Mouse (Mus musculus): ENCODE data around the gene Dnmt3a. TPM values are rescaled to one million over a fixed set of nuclear protein-coding genes. Genes with fewer than 3 reads are reported as not detected.

The Dnmt3a gene
- total RNA-seq, 2 experiments from 2014 or later = 80.5 to 83.4 TPM

- no peak for DNase-seq
- intact Hi-C loops (cut with DNase I) = no loop called here
These were observed 38.5 kb downstream of the Dnmt3a start for GRCm38 (mm10) chr12:3844335-3844734.

DNA sequence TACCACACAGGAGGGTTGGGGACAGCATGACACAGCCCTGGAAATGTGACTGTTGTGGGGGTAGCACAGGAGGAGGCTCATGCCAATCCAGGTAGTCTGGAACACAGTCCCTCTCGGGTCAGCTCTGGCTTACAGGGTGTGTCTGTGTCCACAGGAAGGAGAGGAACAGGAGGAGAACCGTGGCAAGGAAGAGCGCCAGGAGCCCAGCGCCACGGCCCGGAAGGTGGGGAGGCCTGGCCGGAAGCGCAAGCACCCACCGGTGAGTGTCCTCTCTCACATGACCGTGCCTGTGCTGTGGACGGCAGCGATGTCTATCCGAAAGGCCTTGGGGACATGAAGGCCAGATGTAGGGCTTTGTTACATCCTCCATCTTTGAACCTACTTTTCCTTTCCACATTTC, 43.7 kb downstream of the Dnmt3a start:
- intact Hi-C loops (cut with DNase I) = no loop called here
- DNase-seq = no peak

- no peak for DNase-seq
- intact Hi-C loops (cut with DNase I) = no loop called here
These were observed 44.4 kb downstream of the Dnmt3a start for GRCm38 (mm10) chr12:3850165-3850564.

DNA sequence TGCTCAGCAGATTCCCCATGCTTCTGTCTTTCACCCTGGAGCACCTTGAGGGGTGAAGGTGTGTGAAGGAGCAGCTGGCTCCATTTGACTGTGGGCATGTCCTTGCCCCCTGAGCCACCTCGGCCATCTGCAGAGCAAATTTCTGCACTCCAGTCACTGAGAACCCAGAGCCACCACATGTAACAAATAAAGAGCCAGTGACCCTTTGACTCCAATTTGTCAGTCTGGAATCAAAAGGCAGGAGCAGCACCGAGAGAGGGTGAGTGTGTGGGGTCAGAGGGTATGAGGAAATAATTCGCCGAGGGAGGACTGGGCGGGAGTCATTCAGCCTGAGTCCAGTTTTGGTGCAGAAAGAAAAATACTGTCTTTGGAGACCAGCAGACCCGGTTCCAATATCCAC, 44.9 kb downstream of the Dnmt3a start:
- no peak for DNase-seq

DNA sequence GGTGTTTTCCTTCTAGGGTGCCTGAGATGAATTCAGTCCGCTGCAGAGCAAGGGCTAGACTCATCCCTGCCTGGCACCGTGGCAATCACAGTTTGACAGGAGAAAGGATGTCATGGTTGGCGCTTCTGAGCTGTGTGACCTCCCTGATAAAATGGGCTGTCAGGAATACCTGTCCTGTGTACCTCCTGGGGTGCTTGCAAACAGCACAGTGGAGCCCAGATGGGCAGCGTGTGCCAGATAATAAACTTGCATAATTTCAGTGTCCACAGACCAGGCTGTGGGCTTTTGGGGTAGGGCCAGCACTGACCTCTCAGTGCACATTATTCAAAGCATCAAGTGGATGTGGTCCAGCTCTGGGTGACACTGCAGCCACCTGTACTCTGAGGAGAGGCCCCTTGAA, 45.4 kb downstream of the Dnmt3a start:
- intact Hi-C loops (cut with DNase I) = no loop called here
- no peak for DNase-seq

More for the DNA sequence above, 44.9 kb downstream of the Dnmt3a start:
- intact Hi-C loops (cut with DNase I) = no loop called here

DNA sequence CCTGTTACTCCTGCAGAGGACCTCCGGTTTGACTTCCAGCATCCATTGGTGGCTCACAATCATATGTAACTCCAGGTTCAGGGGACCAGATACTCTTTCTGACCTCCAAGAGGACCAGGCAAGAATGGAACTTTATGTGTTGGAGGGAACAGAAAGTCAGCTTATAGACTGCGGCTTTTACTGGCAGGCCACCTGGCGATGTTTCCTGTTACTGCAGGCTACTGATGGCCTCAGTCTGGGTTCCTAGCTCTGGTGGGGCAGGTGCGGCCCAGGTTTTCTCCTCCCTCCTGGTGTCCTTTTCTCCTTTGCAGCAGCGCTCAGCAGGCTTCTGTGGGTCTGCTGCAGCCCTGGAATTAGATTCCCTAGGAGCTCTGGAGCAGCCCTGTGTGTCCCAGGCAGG, 46.7 kb downstream of the Dnmt3a start:
- DNase-seq = no peak
- intact Hi-C loops (cut with DNase I) = no loop called here

DNA sequence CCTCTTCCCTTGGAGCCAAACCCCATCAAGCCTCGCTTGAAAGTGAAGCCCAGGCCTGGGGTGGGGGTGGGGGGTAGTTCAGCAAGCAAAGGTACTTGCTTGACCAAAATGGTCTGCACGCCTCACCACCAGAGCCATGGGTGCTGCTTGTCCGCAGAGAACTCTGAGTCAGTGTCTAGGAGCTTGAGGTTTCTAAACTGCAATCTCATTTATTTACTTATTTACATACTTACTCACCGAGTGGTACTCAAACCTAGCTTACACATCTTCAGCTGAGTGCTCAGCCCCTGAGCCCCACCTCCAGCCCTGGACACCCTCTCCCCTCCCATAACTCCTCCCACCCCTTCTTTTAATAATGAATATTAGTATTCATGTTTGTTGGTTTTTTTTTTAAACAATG, 48.6 kb downstream of the Dnmt3a start:
- DNase-seq = no peak
- intact Hi-C loops (cut with DNase I) = no loop called here

- DNase-seq = peak; percentile 58 to 73
- intact Hi-C loops (cut with DNase I) = no loop called here
These were observed 50.1 kb downstream of the Dnmt3a start for GRCm38 (mm10) chr12:3855762-3856501.

DNA sequence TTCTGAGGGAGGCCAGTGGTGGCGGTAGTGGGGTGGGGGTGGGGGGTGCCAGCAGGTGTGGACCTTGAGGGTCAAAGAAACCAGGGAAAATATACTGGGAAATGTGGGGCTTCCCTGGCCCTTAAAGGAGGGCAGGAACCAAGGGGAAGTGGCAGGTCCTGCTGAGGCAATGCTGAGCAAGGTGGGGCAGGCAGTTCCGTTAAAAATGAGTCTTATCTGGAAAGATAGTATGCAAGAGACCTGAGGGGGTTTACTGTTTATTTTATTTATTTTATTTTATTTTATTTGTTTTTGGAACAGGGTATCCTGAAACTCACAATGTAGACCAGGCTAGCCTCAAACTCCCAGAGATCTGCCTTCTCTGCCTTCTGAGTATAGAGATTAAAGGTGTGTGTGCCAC, 50.9 kb downstream of the Dnmt3a start:
- no peak for DNase-seq
- intact Hi-C loops (cut with DNase I) = no loop called here

DNA sequence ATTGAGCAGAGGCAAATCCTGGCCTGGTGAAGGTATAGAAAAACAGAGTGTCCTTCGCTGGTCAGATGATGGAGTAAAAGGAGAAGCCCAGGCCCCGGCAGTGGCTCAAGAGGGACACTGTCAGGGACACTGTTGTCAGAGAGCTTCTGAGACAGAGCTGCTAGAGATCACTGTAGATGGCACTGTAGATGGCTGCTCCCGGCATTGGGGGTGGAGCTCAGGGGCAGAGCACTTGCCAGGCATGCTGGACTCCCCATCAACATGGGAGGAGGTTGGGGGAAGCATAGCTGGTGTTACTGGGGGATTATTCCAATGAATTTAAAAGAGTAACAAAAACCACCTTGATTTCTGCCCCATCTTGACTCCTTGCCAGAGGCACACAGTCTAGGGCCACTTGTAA, 51.4 kb downstream of the Dnmt3a start:
- DNase-seq = no peak
- intact Hi-C loops (cut with DNase I) = no loop called here

- intact Hi-C loops (cut with DNase I) = no loop called here
- DNase-seq = no peak
These were observed 52.0 kb downstream of the Dnmt3a start for GRCm38 (mm10) chr12:3857773-3858172.

GRCm38 (mm10) chr12:3858754-3859153, 52.9 kb downstream of the Dnmt3a start:
- intact Hi-C loops (cut with DNase I) = no loop called here
- DNase-seq = no peak

- no peak for DNase-seq
- intact Hi-C loops (cut with DNase I) = no loop called here
These were observed 53.7 kb downstream of the Dnmt3a start for GRCm38 (mm10) chr12:3859545-3859944.

DNA sequence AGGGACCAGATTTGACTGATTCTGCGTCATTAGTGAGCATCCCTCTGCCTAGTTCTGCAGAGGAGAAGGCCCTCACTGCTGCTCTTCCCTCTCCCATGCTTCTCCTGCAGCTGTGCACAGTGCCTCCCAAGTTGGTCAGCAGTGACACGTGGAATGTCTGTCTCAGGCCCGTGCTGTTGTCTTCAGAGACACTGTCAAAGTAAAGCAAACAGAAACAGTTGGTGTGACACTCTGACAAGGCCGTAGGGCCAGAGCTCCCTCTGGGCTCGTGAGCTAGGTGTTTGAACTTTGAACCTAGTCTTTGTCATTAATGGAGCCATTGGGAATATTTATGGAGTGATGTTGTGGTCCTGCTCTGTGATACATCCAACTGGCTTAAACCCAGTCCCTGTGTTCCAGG, 54.2 kb downstream of the Dnmt3a start:
- intact Hi-C loops (cut with DNase I) = no loop called here
- no peak for DNase-seq

DNA sequence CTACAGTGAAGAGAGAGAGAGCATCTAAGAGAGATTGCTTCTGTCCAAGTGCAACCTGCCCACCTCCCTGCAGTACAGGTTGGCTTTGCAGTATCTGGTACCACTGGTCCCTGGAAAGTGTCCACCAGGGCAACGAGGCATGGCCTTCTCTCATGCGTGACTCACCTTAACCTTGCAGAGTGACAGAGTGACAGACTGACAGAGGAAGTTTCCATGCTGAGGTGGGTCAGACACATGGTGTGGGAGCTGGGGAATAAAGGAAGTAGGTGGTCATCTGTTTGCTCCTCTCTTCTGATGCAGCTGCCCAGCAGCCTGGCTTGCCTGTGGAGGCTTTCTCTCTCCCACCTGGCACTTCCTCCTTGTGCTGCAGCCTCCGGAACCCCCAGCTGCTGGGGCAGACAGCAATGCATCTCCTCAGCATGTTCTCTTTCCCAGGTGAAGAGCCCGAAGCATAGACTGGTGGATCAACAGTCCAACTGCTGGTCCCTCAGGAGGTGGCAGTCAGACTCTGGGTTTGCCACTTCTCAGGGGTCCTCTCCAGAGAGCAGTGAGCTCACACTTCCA, 55.9 kb downstream of the Dnmt3a start:
- intact Hi-C loops (cut with DNase I) = no loop called here
- DNase-seq = no peak

DNA sequence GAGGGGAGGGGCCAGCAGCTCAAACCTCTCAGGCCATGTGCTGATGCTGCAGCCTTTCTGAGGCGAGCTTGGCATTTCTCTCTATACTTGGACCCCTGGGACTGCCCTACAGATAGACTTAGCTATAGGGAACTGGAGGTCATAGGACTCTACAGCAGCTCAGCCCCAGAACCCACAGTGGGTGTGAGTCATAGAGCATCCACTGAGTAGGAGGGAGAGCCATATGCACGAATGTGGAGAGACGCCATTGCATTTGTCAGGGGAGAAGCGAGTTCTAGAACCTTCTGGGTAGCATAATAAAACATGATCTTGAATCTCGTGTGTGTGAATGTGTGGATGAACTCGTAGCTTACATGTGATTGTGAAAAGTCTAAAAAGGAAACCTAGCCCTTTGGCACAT, 56.4 kb downstream of the Dnmt3a start:
- intact Hi-C loops (cut with DNase I) = no loop called here
- no peak for DNase-seq

DNA sequence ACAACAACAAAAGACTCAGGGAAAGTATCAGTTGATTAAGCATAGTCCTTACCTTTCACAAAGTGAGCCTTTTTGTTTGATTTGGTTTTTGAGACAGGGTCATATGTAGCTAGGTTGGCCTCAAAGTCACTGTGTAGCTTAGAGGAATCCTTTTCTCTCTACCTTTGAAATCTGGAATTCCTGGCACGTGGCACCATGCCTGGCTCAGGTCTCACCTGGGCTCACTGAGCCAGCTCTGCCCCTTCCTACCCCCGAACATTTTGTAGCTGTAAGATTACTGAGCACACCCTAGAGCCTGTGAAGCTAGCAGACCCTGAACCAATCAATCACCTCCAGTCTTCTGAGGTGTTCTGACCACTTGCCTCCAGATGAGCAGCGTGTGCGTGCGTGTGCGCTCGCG, 58.4 kb downstream of the Dnmt3a start:
- no peak for DNase-seq
- intact Hi-C loops (cut with DNase I) = no loop called here

GRCm38 (mm10) chr12:3865594-3865993, 59.8 kb downstream of the Dnmt3a start:
- DNase-seq = no peak
- intact Hi-C loops (cut with DNase I) = no loop called here

DNA sequence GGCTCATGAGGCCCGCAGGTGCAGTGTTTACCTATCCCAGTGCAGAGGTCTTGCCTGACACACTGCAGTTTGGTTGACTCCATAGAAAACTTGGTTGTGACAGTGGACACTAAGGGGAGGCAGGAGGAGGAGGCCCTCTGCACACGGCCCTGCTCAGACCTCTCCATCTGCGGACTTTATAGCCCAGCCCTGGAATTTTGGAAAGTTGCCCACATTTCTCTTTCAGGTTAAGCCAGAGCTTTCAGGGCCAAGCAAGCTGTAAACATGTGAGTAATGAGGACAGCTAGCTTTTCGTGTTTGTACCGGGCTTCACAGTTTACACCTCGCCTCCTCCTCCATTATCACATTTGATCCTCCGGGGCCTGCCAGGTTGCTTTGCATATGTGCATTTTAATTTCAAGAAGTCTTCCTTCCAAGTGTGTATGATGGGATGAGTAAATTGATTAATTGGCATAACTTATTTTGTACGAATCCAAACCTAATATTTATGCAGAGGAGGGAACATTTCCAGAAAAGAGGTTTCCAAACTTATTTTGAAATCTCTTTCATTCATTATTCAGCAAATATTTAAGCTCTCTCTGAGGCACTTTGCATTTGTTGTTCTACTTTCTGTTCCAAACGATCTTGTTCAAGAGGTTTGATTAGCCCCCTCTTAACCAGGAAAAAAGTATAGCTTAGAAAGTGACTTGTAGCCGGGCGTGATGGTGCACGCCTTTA, 61.0 kb downstream of the Dnmt3a start:
- intact Hi-C loops (cut with DNase I) = no loop called here
- DNase-seq = no peak

GRCm38 (mm10) chr12:3868115-3868514, 62.3 kb downstream of the Dnmt3a start:
- intact Hi-C loops (cut with DNase I) = no loop called here
- no peak for DNase-seq

GRCm38 (mm10) chr12:3868676-3869458, 63.1 kb downstream of the Dnmt3a start:
- intact Hi-C loops (cut with DNase I) = no loop called here
- peak; percentile 53 to 60 for DNase-seq
